Mouse (Mus musculus): ENCODE data around the gene Slit3. TPM values are rescaled to one million over a fixed set of nuclear protein-coding genes. Genes with fewer than 3 reads are reported as not detected.

The Slit3 gene
- polyA plus RNA-seq, 1 experiment from 2014 or later, result 14.3 TPM

- DNase-seq (ENCODE audit: low spot score) (no peak), ATAC-seq (ENCODE audit: low FRiP score) (no peak)
- no peaks in the 10 kb centered on the region for H3K36me3 ChIP-seq (replicated peaks; ENCODE audit: control insufficient read depth, insufficient read depth)
- H3K27me3 ChIP-seq (ENCODE audit: control insufficient read depth, insufficient read depth, low read length), result 0 out of 2 replicates have a peak, but pooled peaks cover 4% of the 10 kb centered on the region
- WGBS, result 77% methylated on average over 8 of the region's 8 CpGs
- H3K9me3 ChIP-seq (ENCODE audit: control insufficient read depth, low read length), result no peaks in the 10 kb centered on the region
- no peak overlapping the region for H3K9ac ChIP-seq
- H3K27ac ChIP-seq, result no peak overlapping the region
- no peak overlapping the region for H3K4me2 ChIP-seq (replicated peaks)
- H3K4me3 ChIP-seq (replicated peaks; ENCODE audit: low read length), result no peak overlapping the region
- peaks cover 7% of the 10 kb centered on the region; the same call in 1 of the 2 replicates for H3K4me1 ChIP-seq (replicated peaks; ENCODE audit: control insufficient read depth, insufficient read depth, low read length)
These were observed 215.5 kb downstream of the Slit3 start for GRCm38 (mm10) chr11:35336558-35336957.

GRCm38 (mm10) chr11:35337493-35337892 is 216.5 kb downstream of the Slit3 start:
- Histone ChIP-seq H3K4me3 (replicated peaks; ENCODE audit: low read length) (no peak overlapping the region), H3K9me3 (ENCODE audit: control insufficient read depth, low read length) (no peaks in the 10 kb centered on the region), H3K4me2 (replicated peaks) (no peak overlapping the region), H3K27me3 (ENCODE audit: control insufficient read depth, insufficient read depth, low read length) (0 out of 2 replicates have a peak, but pooled peaks cover under 1% of the 10 kb centered on the region), H3K4me1 (replicated peaks; ENCODE audit: control insufficient read depth, insufficient read depth, low read length) (peaks cover 7% of the 10 kb centered on the region; the same call in 1 of the 2 replicates), H3K36me3 (replicated peaks; ENCODE audit: control insufficient read depth, insufficient read depth) (no peaks in the 10 kb centered on the region), H3K27ac (no peak overlapping the region), H3K9ac (no peak overlapping the region)
- DNase-seq (ENCODE audit: low spot score), result no peak
- no peak for ATAC-seq (ENCODE audit: low FRiP score)
- 74% methylated on average over 8 of the region's 8 CpGs for WGBS

GRCm38 (mm10) chr11:35337927-35338819 is 217.1 kb downstream of the Slit3 start:
- H3K27ac ChIP-seq, result no peak overlapping the region
- no peak overlapping the region for H3K4me3 ChIP-seq (replicated peaks; ENCODE audit: low read length)
- DNase-seq (ENCODE audit: low spot score) (no peak), ATAC-seq (ENCODE audit: low FRiP score) (peak; percentile 48; the same call in 1 of the 2 replicates)
- H3K27me3 ChIP-seq (ENCODE audit: control insufficient read depth, insufficient read depth, low read length), result no peaks in the 10 kb centered on the region
- peaks cover 7% of the 10 kb centered on the region; the same call in 1 of the 2 replicates for H3K4me1 ChIP-seq (replicated peaks; ENCODE audit: control insufficient read depth, insufficient read depth, low read length)
- no peak overlapping the region for H3K4me2 ChIP-seq (replicated peaks)
- no peaks in the 10 kb centered on the region for H3K36me3 ChIP-seq (replicated peaks; ENCODE audit: control insufficient read depth, insufficient read depth)
- WGBS, result 75% methylated on average over 19 of the region's 19 CpGs
- H3K9ac ChIP-seq, result no peak overlapping the region
- no peaks in the 10 kb centered on the region for H3K9me3 ChIP-seq (ENCODE audit: control insufficient read depth, low read length)

- DNase-seq (ENCODE audit: low spot score), result no peak
- Histone ChIP-seq H3K4me1 (replicated peaks; ENCODE audit: control insufficient read depth, insufficient read depth, low read length) (peaks cover 7% of the 10 kb centered on the region; the same call in 1 of the 2 replicates), H3K9ac (no peak overlapping the region), H3K27me3 (ENCODE audit: control insufficient read depth, insufficient read depth, low read length) (no peaks in the 10 kb centered on the region), H3K4me2 (replicated peaks) (no peak overlapping the region), H3K4me3 (replicated peaks; ENCODE audit: low read length) (no peak overlapping the region), H3K36me3 (replicated peaks; ENCODE audit: control insufficient read depth, insufficient read depth) (no peaks in the 10 kb centered on the region), H3K9me3 (ENCODE audit: control insufficient read depth, low read length) (no peaks in the 10 kb centered on the region), H3K27ac (no peak overlapping the region)
- 79% methylated on average over 5 of the region's 6 CpGs for WGBS
- ATAC-seq (ENCODE audit: low FRiP score), result no peak
These were observed 219.7 kb downstream of the Slit3 start for GRCm38 (mm10) chr11:35340752-35341151.

GRCm38 (mm10) chr11:35342486-35342885 is 221.5 kb downstream of the Slit3 start:
- H3K36me3 ChIP-seq (replicated peaks; ENCODE audit: control insufficient read depth, insufficient read depth), result no peaks in the 10 kb centered on the region

GRCm38 (mm10) chr11:35345696-35346480 is 224.9 kb downstream of the Slit3 start:
- no peaks in the 10 kb centered on the region for H3K27me3 ChIP-seq (ENCODE audit: control insufficient read depth, insufficient read depth, low read length)
- ATAC-seq (ENCODE audit: low FRiP score) (no peak), DNase-seq (ENCODE audit: low spot score) (no peak)
- no peaks in the 10 kb centered on the region for H3K36me3 ChIP-seq (replicated peaks; ENCODE audit: control insufficient read depth, insufficient read depth)
- H3K9me3 ChIP-seq (ENCODE audit: control insufficient read depth, low read length), result no peaks in the 10 kb centered on the region
- 84% methylated on average over 13 of the region's 13 CpGs for WGBS
- no peak overlapping the region for H3K9ac ChIP-seq
- H3K27ac ChIP-seq, result no peak overlapping the region
- no peak overlapping the region for H3K4me2 ChIP-seq (replicated peaks)
- no peak overlapping the region for H3K4me3 ChIP-seq (replicated peaks; ENCODE audit: low read length)
- H3K4me1 ChIP-seq (replicated peaks; ENCODE audit: control insufficient read depth, insufficient read depth, low read length), result no peaks in the 10 kb centered on the region

More at GRCm38 (mm10) chr11:35342486-35342885, 221.5 kb downstream of the Slit3 start:
- WGBS, result 77% methylated on average over 5 of the region's 5 CpGs
- H3K27me3 ChIP-seq (ENCODE audit: control insufficient read depth, insufficient read depth, low read length), result no peaks in the 10 kb centered on the region
- ATAC-seq (ENCODE audit: low FRiP score) (no peak), DNase-seq (ENCODE audit: low spot score) (no peak)
- H3K4me3 ChIP-seq (replicated peaks; ENCODE audit: low read length), result no peak overlapping the region
- H3K4me1 ChIP-seq (replicated peaks; ENCODE audit: control insufficient read depth, insufficient read depth, low read length), result peaks cover 5% of the 10 kb centered on the region; the same call in 1 of the 2 replicates
- H3K9ac ChIP-seq, result no peak overlapping the region
- no peak overlapping the region for H3K27ac ChIP-seq
- no peaks in the 10 kb centered on the region for H3K9me3 ChIP-seq (ENCODE audit: control insufficient read depth, low read length)
- no peak overlapping the region for H3K4me2 ChIP-seq (replicated peaks)

- Histone ChIP-seq H3K4me1 (replicated peaks; ENCODE audit: control insufficient read depth, insufficient read depth, low read length) (no peaks in the 10 kb centered on the region), H3K27me3 (ENCODE audit: control insufficient read depth, insufficient read depth, low read length) (no peaks in the 10 kb centered on the region), H3K27ac (no peak overlapping the region), H3K36me3 (replicated peaks; ENCODE audit: control insufficient read depth, insufficient read depth) (no peaks in the 10 kb centered on the region), H3K4me3 (replicated peaks; ENCODE audit: low read length) (no peak overlapping the region), H3K9ac (no peak overlapping the region), H3K4me2 (replicated peaks) (no peak overlapping the region), H3K9me3 (ENCODE audit: control insufficient read depth, low read length) (no peaks in the 10 kb centered on the region)
- WGBS, result 37% methylated on average over 4 of the region's 4 CpGs
- ATAC-seq (ENCODE audit: low FRiP score) (no peak), DNase-seq (ENCODE audit: low spot score) (no peak)
These were observed 227.1 kb downstream of the Slit3 start for GRCm38 (mm10) chr11:35348099-35348498.

- no peak overlapping the region for H3K4me2 ChIP-seq (replicated peaks)
- H3K27ac ChIP-seq, result no peak overlapping the region
- ATAC-seq (ENCODE audit: low FRiP score), result no peak
- H3K4me1 ChIP-seq (replicated peaks; ENCODE audit: control insufficient read depth, insufficient read depth, low read length), result no peaks in the 10 kb centered on the region
- WGBS, result 20% methylated on average over 4 of the region's 4 CpGs
- H3K9me3 ChIP-seq (ENCODE audit: control insufficient read depth, low read length), result no peaks in the 10 kb centered on the region
- H3K9ac ChIP-seq, result no peak overlapping the region
- no peak for DNase-seq (ENCODE audit: low spot score)
- H3K4me3 ChIP-seq (replicated peaks; ENCODE audit: low read length), result no peak overlapping the region
- H3K36me3 ChIP-seq (replicated peaks; ENCODE audit: control insufficient read depth, insufficient read depth), result no peaks in the 10 kb centered on the region
- H3K27me3 ChIP-seq (ENCODE audit: control insufficient read depth, insufficient read depth, low read length), result no peaks in the 10 kb centered on the region; the same call in 1 of the 2 replicates
These were observed 229.9 kb downstream of the Slit3 start for GRCm38 (mm10) chr11:35350968-35351367.

GRCm38 (mm10) chr11:35351376-35351775 is 230.4 kb downstream of the Slit3 start:
- H3K4me2 ChIP-seq (replicated peaks), result no peak overlapping the region
- H3K9ac ChIP-seq, result no peak overlapping the region
- WGBS, result 14% methylated on average over 2 of the region's 2 CpGs
- no peaks in the 10 kb centered on the region for H3K4me1 ChIP-seq (replicated peaks; ENCODE audit: control insufficient read depth, insufficient read depth, low read length)
- no peaks in the 10 kb centered on the region for H3K36me3 ChIP-seq (replicated peaks; ENCODE audit: control insufficient read depth, insufficient read depth)
- no peaks in the 10 kb centered on the region for H3K9me3 ChIP-seq (ENCODE audit: control insufficient read depth, low read length)
- peaks cover under 1% of the 10 kb centered on the region for H3K27me3 ChIP-seq (ENCODE audit: control insufficient read depth, insufficient read depth, low read length)
- DNase-seq (ENCODE audit: low spot score) (no peak), ATAC-seq (ENCODE audit: low FRiP score) (no peak)
- H3K27ac ChIP-seq, result no peak overlapping the region
- H3K4me3 ChIP-seq (replicated peaks; ENCODE audit: low read length), result no peak overlapping the region

Measured in hindbrain, embryonic 14.5 days (tissue).